Mouse (Mus musculus) MEL (cell line): Measurements from ENCODE around the gene Cyb5d2.

Experiments used
- CTCF ChIP-seq, 3 experiments: IDR thresholded peaks in 2 of 3; conservative IDR thresholded peaks in 1 of 3; 2 replicates each; pipeline ENCODE4 v1.5.1; 2011 to 2012; ENCODE audit warnings: low read length in 3 of 3, low read depth in 2 of 3, mild to moderate bottlenecking in 2 of 3, improper control_type of control experiment in 1 of 3, inconsistent platforms in 1 of 3, mixed read lengths in 1 of 3, moderate library complexity in 1 of 3; ENCODE audit not compliant: control insufficient read depth in 1 of 3, insufficient read depth in 1 of 3, poor library complexity in 1 of 3, severe bottlenecking in 1 of 3
- EP300 ChIP-seq, 2 experiments: IDR thresholded peaks; 2 replicates each; pipeline ENCODE4 v1.6.1; 2011; ENCODE audit warnings: improper control_type of control experiment in 2 of 2, low read length in 2 of 2, low read depth in 1 of 2, mild to moderate bottlenecking in 1 of 2
- ETS1 ChIP-seq: IDR thresholded peaks from 2 replicates; pipeline ENCODE4 v1.6.1; 2012; ENCODE audit warnings: low read depth, mild to moderate bottlenecking, inconsistent platforms, low read length, improper control_type of control experiment, moderate library complexity
- JUND ChIP-seq: IDR thresholded peaks from 2 replicates; pipeline ENCODE4 v1.6.1; 2011; ENCODE audit warnings: low read depth, mild to moderate bottlenecking, improper control_type of control experiment, low read length
- MYC ChIP-seq: IDR thresholded peaks from 2 replicates; pipeline ENCODE4 v1.6.1; 2011; ENCODE audit warnings: low read depth, mild to moderate bottlenecking, low read length, improper control_type of control experiment, moderate library complexity
- NELFE ChIP-seq: IDR thresholded peaks from 2 replicates; pipeline ENCODE4 v1.6.1; 2011; ENCODE audit warnings: low read depth, low read length, improper control_type of control experiment
- NRF1 ChIP-seq: IDR thresholded peaks from 2 replicates; pipeline ENCODE4 v1.6.1; 2014; ENCODE audit warnings: low read depth, mild to moderate bottlenecking, inconsistent platforms, low read length, improper control_type of control experiment, moderate library complexity; ENCODE audit not compliant: poor library complexity, insufficient read depth, severe bottlenecking
- POLR2A ChIP-seq, 2 experiments: IDR thresholded peaks; 2 replicates each; pipeline ENCODE4 v1.6.1; 2011 to 2012; ENCODE audit warnings: low read length in 2 of 2, mild to moderate bottlenecking in 2 of 2, control low read depth in 1 of 2, improper control_type of control experiment in 1 of 2, low read depth in 1 of 2, moderate library complexity in 1 of 2; ENCODE audit not compliant: control insufficient read depth in 1 of 2, insufficient read depth in 1 of 2, poor library complexity in 1 of 2
- RAD21 ChIP-seq: IDR thresholded peaks from 2 replicates; pipeline ENCODE4 v1.6.1; 2011; ENCODE audit warnings: mild to moderate bottlenecking, low read depth, low read length, improper control_type of control experiment
- SMC3 ChIP-seq: IDR thresholded peaks from 2 replicates; pipeline ENCODE4 v1.6.1; 2011; ENCODE audit warnings: low read depth, low read length, improper control_type of control experiment
- TCF12 ChIP-seq: IDR thresholded peaks from 2 replicates; pipeline ENCODE4 v1.6.1; 2014; ENCODE audit warnings: low read depth, mild to moderate bottlenecking, inconsistent platforms, low read length, improper control_type of control experiment, moderate library complexity
- USF1 ChIP-seq: IDR thresholded peaks from 2 replicates; pipeline ENCODE4 v1.6.1; 2014; ENCODE audit warnings: low read depth, mild to moderate bottlenecking, inconsistent platforms, low read length, improper control_type of control experiment, moderate library complexity

GRCm38 (mm10) chr11:72778957-72779356 lies 17.0 kb downstream of the Cyb5d2 start:
- TF ChIP-seq POLR2A (IDR thresholded peaks at IDR 0.05; ENCODE audit: control insufficient read depth in 1 of 2, insufficient read depth in 1 of 2, low read depth in 1 of 2, low read length in 2 of 2, poor library complexity in 1 of 2) (no peak), MYC (no peak), NRF1 (no peak), CTCF (IDR thresholded peaks at IDR 0.05 in 2 of 3, conservative IDR thresholded peaks at IDR 0.05 in 1 of 3; ENCODE audit: control insufficient read depth in 1 of 3, insufficient read depth in 1 of 3, low read depth in 2 of 3, low read length in 3 of 3, poor library complexity in 1 of 3, severe bottlenecking in 1 of 3) (no peak), TCF12 (no peak), RAD21 (no peak), JUND (no peak), NELFE (no peak), ETS1 (no peak), EP300 (IDR thresholded peaks at IDR 0.05; ENCODE audit: low read depth in 1 of 2, low read length in 2 of 2) (no peak), SMC3 (no peak), USF1 (no peak)
